Mouse (Mus musculus) heart, embryonic 10.5 days (tissue): Measurements from ENCODE around the gene Ms4a5. TPM values are rescaled to one million over a fixed set of nuclear protein-coding genes. Genes with fewer than 3 reads are reported as not detected.
A peak's percentile ranks its signal among the peaks of the same experiment; 100 is the strongest.
"Not testable (repeated sequence)": the region's sequence is repeated elsewhere in the genome, so short reads cannot be mapped to it uniquely, and the experiment has no call there.

ENCODE experiments used
- DNase-seq: peaks from one replicate; pipeline ENCODE4 v3.0.0-alpha.2; 2017; ENCODE audit warnings: low spot score
- H3K27ac ChIP-seq: fragments of 300-500 bp; sonication (generic); 2 replicates; pipeline ENCODE4 v1.5.1; 2016; ENCODE audit warnings: mild to moderate bottlenecking
- H3K27me3 ChIP-seq: fragments of 300-500 bp; sonication (generic); 2 replicates; pipeline ENCODE4 v1.6.1; 2016; ENCODE audit warnings: mild to moderate bottlenecking; ENCODE audit not compliant: poor library complexity, insufficient read depth, severe bottlenecking
- H3K36me3 ChIP-seq: fragments of 300-500 bp; sonication (generic); 2 replicates; pipeline ENCODE4 v1.6.1; 2016; ENCODE audit warnings: mild to moderate bottlenecking, moderate library complexity
- H3K4me1 ChIP-seq: fragments of 300-500 bp; sonication (generic); 2 replicates; pipeline ENCODE4 v1.6.1; 2016; ENCODE audit warnings: mild to moderate bottlenecking
- H3K4me3 ChIP-seq: fragments of 300-500 bp; sonication (generic); 2 replicates; pipeline ENCODE4 v1.5.1; 2016; ENCODE audit warnings: mild to moderate bottlenecking, moderate library complexity
- H3K9me3 ChIP-seq: fragments of 300-500 bp; sonication (generic); 2 replicates; pipeline ENCODE4 v1.6.1; 2016; ENCODE audit warnings: mild to moderate bottlenecking, moderate library complexity
- WGBS: fragments of 180-500 bp; shearing (Covaris S2); methylation state at CpG from one replicate; pipeline ENCODE4 v1.1.7; 2016; 5-methylcytosine and 5-hydroxymethylcytosine counted together
- polyA plus RNA-seq: library from polyadenylated mRNA; unstranded; fragments of >200 nt; fragmentation: Nextera tagmentation; extraction: Ambion mirVana; gene quantifications from 2 replicates; pipeline ENCODE4 v1.2.1, GENCODE M21; 2016

The Ms4a5 gene
- not detected in 2 replicates for polyA plus RNA-seq

- WGBS, result 88% methylated on average over 2 of the region's 2 CpGs
- H3K9me3 ChIP-seq, result no peaks in the 10 kb centered on the region
- H3K4me3 ChIP-seq, result no peak within 1 kb of the TSS
- no peaks in the 10 kb centered on the region for H3K4me1 ChIP-seq
- no peaks in the 10 kb centered on the region for H3K27me3 ChIP-seq
- no peak within 1 kb of the TSS for H3K27ac ChIP-seq
- H3K36me3 ChIP-seq, result no peaks in the 10 kb centered on the region
- no peak for DNase-seq
Observed at GRCm38 (mm10) chr19:11283773-11284172, at the start of gene Ms4a5. Gene Ms4a5 (minus strand): TSS chr19:11283873.

DNA sequence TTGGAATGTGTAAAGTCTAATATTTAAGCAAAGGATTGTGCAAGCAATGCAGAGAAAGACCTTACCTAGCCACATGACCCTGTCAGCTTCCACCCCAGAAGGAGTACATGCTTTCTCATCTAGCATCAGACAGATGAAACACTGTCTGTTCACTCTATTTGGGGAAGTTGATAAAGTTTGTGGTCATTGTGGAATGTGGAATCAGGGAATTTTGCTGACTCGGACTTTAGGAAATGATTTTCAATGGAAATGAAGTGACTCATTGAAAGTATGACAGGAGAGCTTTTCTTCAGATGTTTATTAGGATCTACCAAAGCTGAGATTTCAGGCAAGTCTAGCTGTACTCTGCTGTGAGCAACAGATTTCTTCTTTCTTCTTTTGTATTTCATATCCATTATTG is 37.5 kb upstream of the Ms4a5 start:
- H3K27me3 ChIP-seq, result no peaks in the 10 kb centered on the region
- no peaks in the 10 kb centered on the region for H3K36me3 ChIP-seq
- H3K4me1 ChIP-seq, result no peaks in the 10 kb centered on the region
- no peak overlapping the region for H3K4me3 ChIP-seq
- WGBS, result 87% methylated on average over 1 of the region's 1 CpGs
- no peaks in the 10 kb centered on the region for H3K9me3 ChIP-seq
- no peak overlapping the region for H3K27ac ChIP-seq
- no peak for DNase-seq

GRCm38 (mm10) chr19:11316786-11317185 is 33.1 kb upstream of the Ms4a5 start:
- no peaks in the 10 kb centered on the region for H3K27me3 ChIP-seq
- no peaks in the 10 kb centered on the region for H3K4me1 ChIP-seq
- H3K4me3 ChIP-seq, result no peak overlapping the region
- H3K27ac ChIP-seq, result no peak overlapping the region
- H3K36me3 ChIP-seq, result no peaks in the 10 kb centered on the region
- WGBS, result 84% methylated on average over 4 of the region's 4 CpGs
- no peaks in the 10 kb centered on the region for H3K9me3 ChIP-seq
- no peak for DNase-seq

- H3K27me3 ChIP-seq, result no peaks in the 10 kb centered on the region
- H3K4me1 ChIP-seq, result no peaks in the 10 kb centered on the region
- DNase-seq, result no peak
- no peaks in the 10 kb centered on the region for H3K9me3 ChIP-seq
- H3K36me3 ChIP-seq, result no peaks in the 10 kb centered on the region
- no peak within 1 kb of the TSS for H3K4me3 ChIP-seq
- H3K27ac ChIP-seq, result no peak within 1 kb of the TSS
- 81% methylated on average over 1 of the region's 1 CpGs for WGBS
Observed at GRCm38 (mm10) chr19:11314354-11314753, 30.7 kb upstream of the Ms4a5 start, which contains the start of gene Ms4a14. Gene Ms4a14 (minus strand): TSS chr19:11314454.

GRCm38 (mm10) chr19:11308888-11309287 is 25.2 kb upstream of the Ms4a5 start:
- no peaks in the 10 kb centered on the region for H3K36me3 ChIP-seq
- no peak overlapping the region for H3K4me3 ChIP-seq
- no peaks in the 10 kb centered on the region for H3K9me3 ChIP-seq
- no peak for DNase-seq
- no peak overlapping the region for H3K27ac ChIP-seq
- H3K27me3 ChIP-seq, result no peaks in the 10 kb centered on the region
- H3K4me1 ChIP-seq, result no peaks in the 10 kb centered on the region

GRCm38 (mm10) chr19:11299529-11299928 is 15.9 kb upstream of the Ms4a5 start:
- WGBS, result 51% methylated on average over 4 of the region's 4 CpGs
- not testable (repeated sequence) for DNase-seq, H3K9me3 ChIP-seq

DNA sequence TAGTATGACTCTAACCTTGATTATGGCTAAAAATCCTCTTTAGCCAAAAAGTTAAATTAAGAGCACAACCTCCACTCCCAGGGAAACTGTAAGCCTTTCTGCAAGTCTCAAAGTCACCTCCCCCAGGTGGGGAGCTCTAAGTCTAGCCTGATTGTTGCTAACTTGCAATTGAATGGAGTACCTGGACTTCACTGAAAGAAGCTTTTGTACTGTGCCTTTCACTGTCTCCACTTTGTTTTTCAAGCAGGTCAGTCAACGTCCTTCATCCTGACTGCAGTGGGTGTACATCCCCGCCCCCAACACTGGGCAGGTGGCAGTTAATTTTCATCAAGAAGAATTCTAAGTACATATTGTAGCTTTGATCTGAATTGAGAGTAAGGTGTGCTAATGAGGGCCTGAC is 15.3 kb upstream of the Ms4a5 start:
- no peaks in the 10 kb centered on the region for H3K36me3 ChIP-seq
- DNase-seq, result no peak
- H3K9me3 ChIP-seq, result no peaks in the 10 kb centered on the region
- WGBS, result 65% methylated on average over 2 of the region's 2 CpGs
- H3K27me3 ChIP-seq, result no peaks in the 10 kb centered on the region
- no peak overlapping the region for H3K27ac ChIP-seq
- no peak overlapping the region for H3K4me3 ChIP-seq
- no peaks in the 10 kb centered on the region for H3K4me1 ChIP-seq

More at GRCm38 (mm10) chr19:11299529-11299928, 15.9 kb upstream of the Ms4a5 start:
- not testable (repeated sequence) for H3K4me3 ChIP-seq, H3K27ac ChIP-seq, H3K27me3 ChIP-seq, H3K36me3 ChIP-seq, H3K4me1 ChIP-seq

DNA sequence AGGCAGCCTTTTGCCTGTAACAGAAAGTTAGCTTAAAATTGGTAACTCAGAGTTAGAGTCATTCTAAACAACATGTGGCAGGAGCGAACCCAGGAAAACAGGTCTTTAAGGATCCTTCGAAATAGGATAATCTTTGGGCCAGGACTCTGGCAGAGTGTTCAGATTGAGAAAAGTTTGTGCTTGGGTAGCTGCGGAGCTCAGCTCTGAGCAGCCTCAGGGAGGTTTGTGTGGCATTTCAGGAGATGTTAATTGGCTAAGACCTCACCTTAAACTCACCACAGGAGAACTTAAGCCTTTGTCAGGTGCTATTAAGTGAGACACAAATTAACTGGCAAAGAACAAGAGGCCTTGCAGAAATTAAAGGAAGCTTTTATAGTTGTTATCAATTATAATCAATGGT is 9.9 kb upstream of the Ms4a5 start:
- not testable (repeated sequence) for H3K9me3 ChIP-seq, H3K27me3 ChIP-seq, H3K4me1 ChIP-seq, H3K36me3 ChIP-seq, H3K27ac ChIP-seq, DNase-seq
- peak overlapping the region; percentile 55 for H3K4me3 ChIP-seq
- 4% methylated on average over 3 of the region's 3 CpGs for WGBS

DNA sequence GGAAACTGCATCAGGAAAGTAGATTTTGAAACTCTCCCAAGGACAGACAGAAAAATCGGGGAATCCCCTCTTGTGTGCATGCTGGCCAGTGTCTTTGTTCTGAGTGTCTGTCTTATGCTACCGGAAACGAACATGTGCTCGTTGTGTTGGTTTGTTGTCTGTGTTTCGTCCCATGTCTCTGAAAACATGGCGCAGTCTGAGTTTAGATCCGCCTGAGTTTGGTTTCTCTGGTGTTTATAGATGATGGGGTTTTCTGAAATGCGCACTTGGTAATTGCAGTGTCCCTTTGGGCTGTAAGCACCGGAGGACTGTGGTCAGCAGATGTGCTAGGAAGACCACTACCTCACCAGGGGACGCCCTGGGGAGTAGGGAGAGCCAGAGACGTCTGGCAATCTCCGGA is 9.3 kb upstream of the Ms4a5 start:
- Histone ChIP-seq H3K4me1 (no peaks in the 10 kb centered on the region), H3K4me3 (peak overlapping the region; percentile 55), H3K27ac (peak overlapping the region; percentile 77), H3K36me3 (no peaks in the 10 kb centered on the region), H3K27me3 (no peaks in the 10 kb centered on the region), H3K9me3 (no peaks in the 10 kb centered on the region)
- peak; percentile 76 for DNase-seq
- WGBS, result 5% methylated on average over 12 of the region's 12 CpGs

- Histone ChIP-seq H3K27me3 (no peaks in the 10 kb centered on the region), H3K36me3 (no peaks in the 10 kb centered on the region), H3K27ac (no peak overlapping the region), H3K4me3 (no peak overlapping the region), H3K4me1 (no peaks in the 10 kb centered on the region), H3K9me3 (no peaks in the 10 kb centered on the region)
- WGBS, result 86% methylated on average over 3 of the region's 3 CpGs
- no peak for DNase-seq
Observed at GRCm38 (mm10) chr19:11280223-11280622, 3.5 kb downstream of the Ms4a5 start.

DNA sequence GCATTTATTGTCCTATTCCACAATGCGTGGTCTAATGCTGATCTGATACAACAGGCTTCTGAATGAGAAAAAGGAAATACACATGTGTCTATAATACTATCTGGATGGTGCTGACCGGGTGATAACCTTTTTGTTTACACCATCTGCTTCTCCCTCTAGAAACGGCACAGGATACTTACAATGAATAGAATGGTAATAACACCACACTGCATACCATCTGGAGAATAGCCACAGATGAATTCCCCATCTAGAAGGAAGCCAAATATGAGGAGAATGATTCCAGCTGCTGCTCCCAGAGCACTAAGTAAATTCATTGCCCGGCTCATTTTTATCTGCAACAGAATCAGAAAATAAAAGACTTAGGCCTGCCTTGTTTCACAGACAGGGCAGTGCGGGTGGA is 7.2 kb downstream of the Ms4a5 start:
- no peak for DNase-seq
- H3K4me1 ChIP-seq, result no peaks in the 10 kb centered on the region
- H3K27me3 ChIP-seq, result no peaks in the 10 kb centered on the region
- H3K36me3 ChIP-seq, result no peaks in the 10 kb centered on the region
- 70% methylated on average over 5 of the region's 5 CpGs for WGBS
- H3K4me3 ChIP-seq, result no peak overlapping the region
- H3K9me3 ChIP-seq, result no peaks in the 10 kb centered on the region
- H3K27ac ChIP-seq, result no peak overlapping the region

DNA sequence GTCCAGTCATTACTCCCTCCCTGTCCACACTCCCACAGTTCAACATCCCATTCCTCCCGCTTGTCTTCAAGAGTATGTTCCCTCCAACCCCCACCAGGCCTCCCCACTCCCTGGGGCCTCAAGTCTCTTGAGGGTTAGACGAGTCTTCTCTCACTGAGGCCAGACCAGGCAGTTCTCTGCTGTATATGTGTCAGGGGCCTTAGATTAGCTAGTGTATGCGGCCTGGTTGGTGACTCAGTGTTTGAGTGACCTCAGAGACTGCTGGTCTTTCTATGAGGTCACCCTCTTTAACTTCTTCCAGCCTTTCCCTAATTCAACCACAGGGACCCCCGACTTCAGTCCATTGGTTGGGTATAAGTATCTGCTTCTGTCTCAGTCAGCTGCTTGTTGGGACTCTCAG is 16.7 kb downstream of the Ms4a5 start:
- WGBS, result 72% methylated on average over 4 of the region's 4 CpGs
- Histone ChIP-seq H3K4me1 (no peaks in the 10 kb centered on the region), H3K27me3 (no peaks in the 10 kb centered on the region), H3K27ac (no peak overlapping the region), H3K9me3 (no peaks in the 10 kb centered on the region), H3K36me3 (no peaks in the 10 kb centered on the region), H3K4me3 (no peak overlapping the region)
- no peak for DNase-seq

- no peaks in the 10 kb centered on the region for H3K36me3 ChIP-seq
- no peak within 1 kb of the TSS for H3K27ac ChIP-seq
- DNase-seq, result no peak
- WGBS, result 76% methylated on average over 8 of the region's 8 CpGs
- H3K4me3 ChIP-seq, result no peak within 1 kb of the TSS
- H3K4me1 ChIP-seq, result no peaks in the 10 kb centered on the region
- H3K9me3 ChIP-seq, result no peaks in the 10 kb centered on the region
- no peaks in the 10 kb centered on the region for H3K27me3 ChIP-seq
Observed at GRCm38 (mm10) chr19:11266052-11266845, 17.4 kb downstream of the Ms4a5 start, which contains the start of gene Ms4a1. Gene Ms4a1 (minus strand): TSS chr19:11266241.
